Mouse (Mus musculus): ENCODE data around the gene Nbea. TPM values are rescaled to one million over a fixed set of nuclear protein-coding genes. Genes with fewer than 3 reads are reported as not detected.

The Nbea gene
- polyA plus RNA-seq, 1 experiment: 1.8 TPM

DNA sequence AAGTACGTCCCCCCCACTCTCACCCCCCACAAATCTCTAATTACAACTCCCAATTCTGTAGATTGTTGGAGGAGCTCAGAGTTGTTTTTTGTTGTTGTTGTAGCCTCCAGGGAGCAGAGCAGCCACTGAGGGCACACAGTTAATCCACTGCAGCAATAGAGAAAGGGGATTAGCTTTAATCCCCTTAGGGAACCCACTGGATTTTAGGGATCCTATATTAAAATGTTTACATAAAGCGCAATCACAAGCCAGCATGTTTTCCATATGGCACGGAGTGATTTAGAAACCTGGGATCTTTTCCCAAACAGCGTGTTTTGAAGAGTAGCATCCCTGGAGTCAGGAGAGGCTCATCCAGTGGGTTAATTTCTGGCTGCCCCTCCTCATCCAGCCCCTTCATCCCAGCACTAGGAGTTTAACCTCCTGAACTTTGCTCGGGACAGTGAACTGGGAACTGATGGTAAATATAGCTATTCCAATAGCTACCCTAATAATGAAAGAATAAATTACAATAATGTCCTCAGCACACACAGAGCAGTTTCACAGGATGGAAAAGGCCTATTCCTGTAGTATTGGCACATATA, 394.8 kb downstream of the Nbea start:
- WGBS: 95% methylated on average over 5 of the region's 5 CpGs
- Histone ChIP-seq H3K27me3 (ENCODE audit: control insufficient read depth, insufficient read depth, low read length) (peaks cover 10% of the 10 kb centered on the region), H3K4me3 (ENCODE audit: control insufficient read depth, insufficient read depth, low read length) (no peak overlapping the region), H3K36me3 (ENCODE audit: control insufficient read depth, insufficient read depth, low read length) (no peaks in the 10 kb centered on the region), H3K27ac (ENCODE audit: control insufficient read depth, insufficient read depth, low read length) (no peak overlapping the region), H3K4me1 (replicated peaks; ENCODE audit: control insufficient read depth, insufficient read depth, low read length) (no peaks in the 10 kb centered on the region)
- no peak for TF ChIP-seq POLR2A (IDR thresholded peaks at IDR 0.05; ENCODE audit: control insufficient read depth, extremely low read depth, insufficient read depth, low read length, poor library complexity)
- no peak for TF ChIP-seq CTCF (IDR thresholded peaks at IDR 0.05; ENCODE audit: borderline replicate concordance, control insufficient read depth, extremely low read depth, insufficient read depth, low read length, poor library complexity)
- DNase-seq: no peak

DNA sequence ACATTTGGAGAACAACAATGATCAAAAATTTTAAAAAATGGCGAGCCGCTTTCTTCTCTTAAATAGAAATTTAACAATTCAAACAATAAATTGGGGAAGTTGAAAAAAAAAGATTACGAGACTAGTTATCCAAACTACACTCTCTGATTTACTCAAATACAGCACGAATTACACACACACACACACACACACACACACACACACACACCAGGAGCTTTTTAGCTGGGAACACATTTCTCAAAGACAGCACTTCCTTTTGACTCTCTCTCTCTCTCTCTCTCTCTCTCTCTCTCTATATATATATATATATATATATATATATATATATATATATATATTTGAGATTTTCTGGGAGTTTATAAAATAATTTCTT, 395.3 kb downstream of the Nbea start:
- no peak overlapping the region for H3K27ac ChIP-seq (ENCODE audit: control insufficient read depth, insufficient read depth, low read length)
- TF ChIP-seq POLR2A (IDR thresholded peaks at IDR 0.05; ENCODE audit: control insufficient read depth, extremely low read depth, insufficient read depth, low read length, poor library complexity): no peak
- no peak for TF ChIP-seq CTCF (IDR thresholded peaks at IDR 0.05; ENCODE audit: borderline replicate concordance, control insufficient read depth, extremely low read depth, insufficient read depth, low read length, poor library complexity)
- H3K4me1 ChIP-seq (replicated peaks; ENCODE audit: control insufficient read depth, insufficient read depth, low read length): 0 out of 2 replicates have a peak, but pooled peaks cover 3% of the 10 kb centered on the region
- H3K4me3 ChIP-seq (ENCODE audit: control insufficient read depth, insufficient read depth, low read length): no peak overlapping the region
- H3K36me3 ChIP-seq (ENCODE audit: control insufficient read depth, insufficient read depth, low read length): no peaks in the 10 kb centered on the region
- WGBS: 14% methylated on average over 4 of the region's 4 CpGs
- DNase-seq: no peak
- peaks cover 15% of the 10 kb centered on the region for H3K27me3 ChIP-seq (ENCODE audit: control insufficient read depth, insufficient read depth, low read length)

DNA sequence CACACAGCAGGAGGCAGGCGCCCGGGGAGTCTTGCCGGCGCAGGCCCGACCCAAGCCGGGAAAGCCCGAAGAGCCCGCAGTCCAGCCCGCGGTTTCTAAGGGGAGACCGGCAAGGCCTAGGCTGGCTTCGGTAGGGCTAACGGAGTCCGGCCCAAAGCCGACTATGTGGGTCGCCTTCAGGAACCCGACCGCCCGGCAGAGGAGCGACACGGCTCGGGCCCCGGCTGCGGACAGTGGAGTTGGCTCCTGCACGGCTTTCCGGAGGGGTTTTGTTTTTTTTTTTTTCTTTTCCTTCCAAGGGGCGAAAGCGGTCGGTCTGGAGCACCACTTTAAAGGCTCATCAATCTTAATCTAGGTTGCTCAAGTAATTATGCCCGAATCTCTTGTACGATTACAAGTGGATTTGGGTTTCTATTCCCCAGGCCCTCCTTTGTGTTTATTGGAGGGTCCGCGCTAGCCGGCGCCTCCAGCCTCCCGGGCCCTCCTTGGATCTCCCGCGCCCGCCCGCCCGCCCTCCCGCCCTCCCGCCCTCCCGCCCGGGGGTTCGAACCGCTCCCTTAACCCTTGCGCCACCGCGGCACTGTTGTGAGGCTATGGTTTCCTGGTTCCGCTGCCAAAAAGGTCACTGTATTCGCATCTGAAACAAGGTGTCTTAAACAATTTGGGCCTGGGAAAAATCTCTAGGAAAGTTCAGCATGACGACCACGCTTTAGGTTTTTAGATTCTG, 395.9 kb downstream of the Nbea start:
- H3K4me3 ChIP-seq (ENCODE audit: control insufficient read depth, insufficient read depth, low read length): no peak overlapping the region
- H3K27ac ChIP-seq (ENCODE audit: control insufficient read depth, insufficient read depth, low read length): no peak overlapping the region
- 2% methylated on average over 52 of the region's 54 CpGs for WGBS
- no peak for TF ChIP-seq CTCF (IDR thresholded peaks at IDR 0.05; ENCODE audit: borderline replicate concordance, control insufficient read depth, extremely low read depth, insufficient read depth, low read length, poor library complexity)
- TF ChIP-seq POLR2A (IDR thresholded peaks at IDR 0.05; ENCODE audit: control insufficient read depth, extremely low read depth, insufficient read depth, low read length, poor library complexity): no peak
- peaks cover 20% of the 10 kb centered on the region for H3K27me3 ChIP-seq (ENCODE audit: control insufficient read depth, insufficient read depth, low read length)
- no peaks in the 10 kb centered on the region for H3K36me3 ChIP-seq (ENCODE audit: control insufficient read depth, insufficient read depth, low read length)
- no peak for DNase-seq
- H3K4me1 ChIP-seq (replicated peaks; ENCODE audit: control insufficient read depth, insufficient read depth, low read length): peaks cover 7% of the 10 kb centered on the region; the same call in 1 of the 2 replicates

DNA sequence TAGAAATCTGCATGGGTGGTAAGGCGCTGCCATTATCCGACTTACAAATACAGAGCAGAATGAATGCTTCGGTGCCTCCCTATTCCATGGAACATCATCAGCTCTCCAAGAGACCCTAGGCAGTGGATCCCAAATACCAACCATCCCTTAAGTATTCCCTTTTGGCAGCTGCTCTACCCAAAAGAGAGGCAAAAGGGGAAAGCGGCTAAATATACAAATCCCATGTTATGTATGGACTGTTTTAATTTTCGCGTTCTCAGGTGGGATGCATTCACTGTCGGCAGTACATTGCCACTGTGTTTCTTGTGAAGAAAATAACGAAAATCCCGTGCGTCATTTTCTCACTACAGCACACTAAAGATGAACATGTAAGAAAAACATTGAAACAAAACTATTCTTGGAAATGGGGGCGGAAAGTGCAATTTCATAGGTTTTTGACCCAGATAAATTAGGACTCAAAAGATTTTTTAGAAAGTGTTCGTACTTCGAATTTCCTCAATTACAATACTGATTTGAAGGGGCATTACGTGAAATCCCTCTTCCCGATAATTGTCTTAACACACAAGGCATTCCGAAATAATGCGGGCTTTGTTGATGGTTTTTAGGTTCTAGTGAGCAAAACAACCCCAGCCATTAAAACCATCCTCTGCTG, 396.5 kb downstream of the Nbea start:
- Histone ChIP-seq H3K27me3 (ENCODE audit: control insufficient read depth, insufficient read depth, low read length) (peaks cover 26% of the 10 kb centered on the region), H3K4me3 (ENCODE audit: control insufficient read depth, insufficient read depth, low read length) (no peak overlapping the region), H3K4me1 (replicated peaks; ENCODE audit: control insufficient read depth, insufficient read depth, low read length) (peaks cover 8% of the 10 kb centered on the region; the same call in 1 of the 2 replicates), H3K36me3 (ENCODE audit: control insufficient read depth, insufficient read depth, low read length) (no peaks in the 10 kb centered on the region), H3K27ac (ENCODE audit: control insufficient read depth, insufficient read depth, low read length) (no peak overlapping the region)
- TF ChIP-seq CTCF (IDR thresholded peaks at IDR 0.05; ENCODE audit: borderline replicate concordance, control insufficient read depth, extremely low read depth, insufficient read depth, low read length, poor library complexity): no peak
- TF ChIP-seq POLR2A (IDR thresholded peaks at IDR 0.05; ENCODE audit: control insufficient read depth, extremely low read depth, insufficient read depth, low read length, poor library complexity): no peak
- DNase-seq: no peak
- WGBS: 65% methylated on average over 17 of the region's 17 CpGs

DNA sequence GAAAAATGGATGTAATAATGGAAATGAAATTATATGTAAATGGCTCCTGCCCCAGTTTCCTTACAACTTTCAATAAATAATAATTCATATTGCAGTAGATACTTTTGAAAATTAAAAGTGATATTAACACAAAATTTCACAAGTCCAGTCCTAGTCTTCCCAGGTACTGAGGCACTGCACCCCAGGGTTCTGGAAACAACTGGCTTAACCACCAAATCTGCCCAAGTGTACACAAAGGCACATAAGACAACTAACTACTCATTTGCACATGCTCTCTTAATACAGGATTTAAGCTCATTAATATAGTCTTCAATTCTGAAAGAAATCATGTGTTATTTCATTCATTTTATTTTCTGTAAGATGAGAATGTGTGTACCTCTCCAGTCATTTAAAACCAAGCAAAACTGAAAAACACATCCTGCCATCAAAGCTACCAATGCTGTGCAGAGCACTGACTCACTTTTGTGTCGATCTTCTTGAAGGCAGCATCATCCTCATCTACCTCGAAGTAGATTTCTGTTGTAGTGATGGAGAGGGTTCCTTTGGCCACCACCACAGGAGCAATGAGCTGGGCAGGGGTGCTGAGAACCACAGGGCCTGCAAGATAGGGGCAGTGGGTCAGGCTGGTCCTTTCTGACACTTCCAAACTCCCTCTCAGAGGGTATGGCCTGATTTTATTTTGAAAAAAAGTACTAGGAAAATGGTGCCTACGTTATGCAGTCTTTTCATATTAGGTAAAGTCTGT, 397.3 kb downstream of the Nbea start:
- DNase-seq: no peak
- WGBS: 79% methylated on average over 3 of the region's 3 CpGs
- no peaks in the 10 kb centered on the region for H3K36me3 ChIP-seq (ENCODE audit: control insufficient read depth, insufficient read depth, low read length)
- no peak overlapping the region for H3K4me3 ChIP-seq (ENCODE audit: control insufficient read depth, insufficient read depth, low read length)
- no peak overlapping the region for H3K27ac ChIP-seq (ENCODE audit: control insufficient read depth, insufficient read depth, low read length)
- peaks cover 8% of the 10 kb centered on the region; the same call in 1 of the 2 replicates for H3K4me1 ChIP-seq (replicated peaks; ENCODE audit: control insufficient read depth, insufficient read depth, low read length)
- peaks cover 29% of the 10 kb centered on the region for H3K27me3 ChIP-seq (ENCODE audit: control insufficient read depth, insufficient read depth, low read length)
- TF ChIP-seq POLR2A (IDR thresholded peaks at IDR 0.05; ENCODE audit: control insufficient read depth, extremely low read depth, insufficient read depth, low read length, poor library complexity): no peak
- TF ChIP-seq CTCF (IDR thresholded peaks at IDR 0.05; ENCODE audit: borderline replicate concordance, control insufficient read depth, extremely low read depth, insufficient read depth, low read length, poor library complexity): no peak
